8 mouse cellular contexts compared by ENCODE assay signal in genomic region chr2:43902403-43902973, GRCm38 (mm10).
DNase-seq lines count a peak whose midpoint lies in the region; ATAC-seq and TF ChIP-seq lines count a peak whose summit lies in the region.

No protein-coding gene starts in this region.

- CTCF ChIA-PET in Patski (lab: Charles Lee), result no interaction called here

- POLR2A ChIA-PET in Patski (lab: Charles Lee), result no interaction called here

- peak; percentile 9 for DNase-seq in Patski (ENCODE audit: low read depth, low spot score)
- peak; percentile 62 for DNase-seq in cerebellum, adult 9-11 months
- DNase-seq in frontal cortex, postnatal 25 days (ENCODE audit: low spot score in 2 of 2), result peak; percentile 46 to 72
- peak; percentile 59 to 86 for DNase-seq in layer of hippocampus, postnatal 25 days (ENCODE audit: extremely low spot score in 1 of 2, low spot score in 1 of 2)
- peak; percentile 90 for DNase-seq in right cerebral cortex, postnatal 10 days (ENCODE audit: low spot score in 2 of 2)
- peak; percentile 16 for DNase-seq in urinary bladder, postnatal 10 days (ENCODE audit: low spot score)

- H3K27me3 ChIP-seq in Patski, result peaks cover 27% of the 10 kb centered on the region
- no peaks in the 10 kb centered on the region for H3K27me3 ChIP-seq in hindbrain, embryonic 16.5 days (replicated peaks; ENCODE audit: control insufficient read depth, insufficient read depth, low read length)

- in situ Hi-C loops in Patski (cut with MboI; ENCODE audit: low pct_unique_long_range_greater_than_20kb), result no loop called here

- H3K9me3 ChIP-seq in hindbrain, embryonic 16.5 days (ENCODE audit: control insufficient read depth, low read length), result no peaks in the 10 kb centered on the region

- peak; percentile 96 for ATAC-seq in Patski
- peak; percentile 88 for ATAC-seq in hindbrain, embryonic 16.5 days
- peak; percentile 91 for ATAC-seq in megakaryocyte, adult 5-6 weeks (ENCODE audit: poor library complexity, severe bottlenecking)

- H3K9ac ChIP-seq in hindbrain, embryonic 16.5 days (ENCODE audit: low read depth, low read length), result no peak overlapping the region

- H3K4me2 ChIP-seq in hindbrain, embryonic 16.5 days (ENCODE audit: low read length), result no peak overlapping the region

- no peak overlapping the region for H3K4me3 ChIP-seq in hindbrain, embryonic 16.5 days (ENCODE audit: low read length)

- peak; percentile 90 for TF ChIP-seq CTCF in Patski (IDR thresholded peaks at IDR 0.05)

- H3K27ac ChIP-seq in hindbrain, embryonic 16.5 days (ENCODE audit: low read depth, low read length), result no peak overlapping the region

- no peaks in the 10 kb centered on the region for H3K36me3 ChIP-seq in hindbrain, embryonic 16.5 days (ENCODE audit: control insufficient read depth, insufficient read depth, low read length)

- WGBS in hindbrain, embryonic 16.5 days, result 26% methylated on average over 7 of the region's 7 CpGs

- no peaks in the 10 kb centered on the region for H3K4me1 ChIP-seq in hindbrain, embryonic 16.5 days (ENCODE audit: control insufficient read depth, insufficient read depth, low read depth, low read length)

Comparison
In these comparisons a context has a peak if more than half of its experiments do, and no peak if none do; other contexts are left out.
1. DNase-seq: peak in every context shown above with its lines; median percentile 90 in right cerebral cortex, postnatal 10 days; 72 in layer of hippocampus, postnatal 25 days; 62 in cerebellum, adult 9-11 months; 59 in frontal cortex, postnatal 25 days; 16 in urinary bladder, postnatal 10 days; 9 in Patski.